Mouse (Mus musculus): ENCODE measurements at regions not wholly inside any gene's neighbourhood (a gene's known extent, or its start where the extent isn't known, plus 50 kb on each side); places are given as distances from the start of the nearest gene placed in this dataset.
"Not testable (repeated sequence)": the region's sequence is repeated elsewhere in the genome, so short reads cannot be mapped to it uniquely, and the experiment has no call there.

- Histone ChIP-seq H3K4me1 (ENCODE audit: control insufficient read depth, insufficient read depth, low read length) (no peaks in the 10 kb centered on the region), H3K27me3 (ENCODE audit: control insufficient read depth, insufficient read depth, low read length) (no peaks in the 10 kb centered on the region), H3K4me2 (replicated peaks; ENCODE audit: low read depth, low read length) (no peak overlapping the region), H3K9ac (replicated peaks; ENCODE audit: low read depth, low read length) (no peak overlapping the region), H3K4me3 (ENCODE audit: low read depth, low read length) (no peak overlapping the region), H3K9me3 (ENCODE audit: control insufficient read depth, low read depth, low read length) (no peaks in the 10 kb centered on the region), H3K36me3 (ENCODE audit: control insufficient read depth, insufficient read depth, low read length) (no peaks in the 10 kb centered on the region), H3K27ac (ENCODE audit: low read length) (no peak overlapping the region)
- no peak for ATAC-seq (ENCODE audit: insufficient number of reproducible peaks, insufficient read depth, low FRiP score, low read depth)
- 71% methylated on average over 1 of the region's 1 CpGs for WGBS
These were observed 581.6 kb upstream of the Pcdh17 start for GRCm38 (mm10) chr14:83861736-83862135.

DNA sequence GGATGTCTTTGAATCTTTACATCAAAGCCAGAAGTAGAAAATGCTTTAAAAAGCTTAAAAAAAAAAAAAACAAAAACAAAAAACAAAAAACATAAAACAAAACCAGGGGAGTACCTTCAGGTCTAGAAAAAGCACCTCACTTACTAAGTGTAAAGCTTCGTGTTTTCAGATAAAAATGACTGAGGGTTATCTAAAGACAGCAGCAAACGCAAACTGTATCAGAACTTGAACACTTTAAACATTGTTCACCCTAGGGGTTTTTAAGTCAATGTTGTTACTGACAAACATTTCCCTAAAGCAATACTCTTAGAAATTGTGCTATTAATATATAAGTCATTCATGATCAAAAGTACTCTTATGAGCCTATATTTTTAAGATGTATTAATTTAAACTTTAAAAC lies 580.7 kb upstream of the Pcdh17 start:
- no peaks in the 10 kb centered on the region for H3K9me3 ChIP-seq (ENCODE audit: control insufficient read depth, low read depth, low read length)
- H3K4me3 ChIP-seq (ENCODE audit: low read depth, low read length) = no peak overlapping the region
- no peak overlapping the region for H3K9ac ChIP-seq (replicated peaks; ENCODE audit: low read depth, low read length)
- H3K36me3 ChIP-seq (ENCODE audit: control insufficient read depth, insufficient read depth, low read length) = no peaks in the 10 kb centered on the region
- no peaks in the 10 kb centered on the region for H3K4me1 ChIP-seq (ENCODE audit: control insufficient read depth, insufficient read depth, low read length)
- ATAC-seq (ENCODE audit: insufficient number of reproducible peaks, insufficient read depth, low FRiP score, low read depth) = no peak
- H3K27me3 ChIP-seq (ENCODE audit: control insufficient read depth, insufficient read depth, low read length) = no peaks in the 10 kb centered on the region
- WGBS = 73% methylated on average over 2 of the region's 2 CpGs
- no peak overlapping the region for H3K4me2 ChIP-seq (replicated peaks; ENCODE audit: low read depth, low read length)
- H3K27ac ChIP-seq (ENCODE audit: low read length) = no peak overlapping the region

GRCm38 (mm10) chr14:83886393-83886792 lies 557.0 kb upstream of the Pcdh17 start:
- H3K9ac ChIP-seq (replicated peaks; ENCODE audit: low read depth, low read length) = no peak overlapping the region
- WGBS = 70% methylated on average over 2 of the region's 2 CpGs
- no peaks in the 10 kb centered on the region for H3K36me3 ChIP-seq (ENCODE audit: control insufficient read depth, insufficient read depth, low read length)
- no peak overlapping the region for H3K27ac ChIP-seq (ENCODE audit: low read length)
- H3K9me3 ChIP-seq (ENCODE audit: control insufficient read depth, low read depth, low read length) = no peaks in the 10 kb centered on the region
- H3K4me1 ChIP-seq (ENCODE audit: control insufficient read depth, insufficient read depth, low read length) = no peaks in the 10 kb centered on the region
- H3K4me3 ChIP-seq (ENCODE audit: low read depth, low read length) = no peak overlapping the region
- no peaks in the 10 kb centered on the region for H3K27me3 ChIP-seq (ENCODE audit: control insufficient read depth, insufficient read depth, low read length)
- no peak overlapping the region for H3K4me2 ChIP-seq (replicated peaks; ENCODE audit: low read depth, low read length)
- ATAC-seq (ENCODE audit: insufficient number of reproducible peaks, insufficient read depth, low FRiP score, low read depth) = no peak

DNA sequence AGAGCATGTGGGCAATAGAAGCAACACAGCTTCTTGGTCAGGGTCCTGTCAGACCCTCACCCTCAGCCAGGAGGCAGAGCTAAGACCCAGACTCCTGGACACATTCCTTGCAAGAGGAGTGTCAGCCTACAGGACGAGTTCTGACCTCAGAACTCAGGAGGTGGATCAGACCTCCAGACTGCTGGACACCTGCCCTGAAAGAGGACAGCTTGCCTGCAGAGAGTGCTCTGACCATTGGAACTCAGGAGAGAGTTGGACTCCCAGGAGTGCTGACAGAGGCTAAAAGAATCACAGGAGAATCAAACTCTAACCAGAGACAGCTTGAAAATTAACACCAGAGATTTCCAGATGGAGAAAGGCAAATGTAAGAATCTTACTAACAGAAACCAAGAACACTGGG lies 542.7 kb upstream of the Pcdh17 start:
- not testable (repeated sequence) for H3K4me3 ChIP-seq (ENCODE audit: low read depth, low read length); H3K27ac ChIP-seq (ENCODE audit: low read length); H3K4me2 ChIP-seq (replicated peaks; ENCODE audit: low read depth, low read length); H3K27me3 ChIP-seq (ENCODE audit: control insufficient read depth, insufficient read depth, low read length); H3K4me1 ChIP-seq (ENCODE audit: control insufficient read depth, insufficient read depth, low read length); H3K9ac ChIP-seq (replicated peaks; ENCODE audit: low read depth, low read length); ATAC-seq (ENCODE audit: insufficient number of reproducible peaks, insufficient read depth, low FRiP score, low read depth); H3K36me3 ChIP-seq (ENCODE audit: control insufficient read depth, insufficient read depth, low read length); H3K9me3 ChIP-seq (ENCODE audit: control insufficient read depth, low read depth, low read length)
- WGBS = 53% methylated on average over 1 of the region's 1 CpGs

DNA sequence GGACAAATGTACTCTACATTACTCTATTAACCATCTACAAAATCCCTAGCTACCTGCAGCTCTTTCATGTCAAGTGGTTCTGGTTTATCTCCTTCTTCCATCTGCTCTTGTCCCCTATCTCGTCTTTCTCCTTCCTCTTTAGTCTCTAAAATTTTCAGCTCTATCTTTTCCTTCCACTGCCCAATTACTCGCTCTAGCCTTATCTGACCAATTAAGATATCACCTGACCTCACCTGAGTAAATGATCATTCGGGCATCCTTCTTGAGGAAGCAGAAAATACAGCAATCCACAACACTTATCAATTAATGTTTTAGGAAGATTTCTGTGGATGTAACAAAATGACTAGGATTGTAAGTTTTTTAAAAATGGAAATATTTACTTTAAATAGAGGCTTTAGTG lies 500.3 kb upstream of the Pcdh17 start:
- H3K27me3 ChIP-seq (ENCODE audit: control insufficient read depth, insufficient read depth, low read length) = no peaks in the 10 kb centered on the region
- H3K36me3 ChIP-seq (ENCODE audit: control insufficient read depth, insufficient read depth, low read length) = no peaks in the 10 kb centered on the region
- H3K4me1 ChIP-seq (ENCODE audit: control insufficient read depth, insufficient read depth, low read length) = no peaks in the 10 kb centered on the region
- no peak overlapping the region for H3K4me2 ChIP-seq (replicated peaks; ENCODE audit: low read depth, low read length)
- H3K9ac ChIP-seq (replicated peaks; ENCODE audit: low read depth, low read length) = no peak overlapping the region
- no peak overlapping the region for H3K27ac ChIP-seq (ENCODE audit: low read length)
- ATAC-seq (ENCODE audit: insufficient number of reproducible peaks, insufficient read depth, low FRiP score, low read depth) = no peak
- H3K4me3 ChIP-seq (ENCODE audit: low read depth, low read length) = no peak overlapping the region
- 71% methylated on average over 3 of the region's 3 CpGs for WGBS
- no peaks in the 10 kb centered on the region for H3K9me3 ChIP-seq (ENCODE audit: control insufficient read depth, low read depth, low read length)

GRCm38 (mm10) chr14:83944176-83944575 lies 499.2 kb upstream of the Pcdh17 start:
- ATAC-seq (ENCODE audit: insufficient number of reproducible peaks, insufficient read depth, low FRiP score, low read depth) = no peak
- Histone ChIP-seq H3K4me2 (replicated peaks; ENCODE audit: low read depth, low read length) (no peak overlapping the region), H3K9ac (replicated peaks; ENCODE audit: low read depth, low read length) (no peak overlapping the region), H3K27me3 (ENCODE audit: control insufficient read depth, insufficient read depth, low read length) (no peaks in the 10 kb centered on the region), H3K27ac (ENCODE audit: low read length) (no peak overlapping the region), H3K36me3 (ENCODE audit: control insufficient read depth, insufficient read depth, low read length) (no peaks in the 10 kb centered on the region), H3K9me3 (ENCODE audit: control insufficient read depth, low read depth, low read length) (no peaks in the 10 kb centered on the region), H3K4me1 (ENCODE audit: control insufficient read depth, insufficient read depth, low read length) (no peaks in the 10 kb centered on the region), H3K4me3 (ENCODE audit: low read depth, low read length) (no peak overlapping the region)
- 56% methylated on average over 3 of the region's 3 CpGs for WGBS

DNA sequence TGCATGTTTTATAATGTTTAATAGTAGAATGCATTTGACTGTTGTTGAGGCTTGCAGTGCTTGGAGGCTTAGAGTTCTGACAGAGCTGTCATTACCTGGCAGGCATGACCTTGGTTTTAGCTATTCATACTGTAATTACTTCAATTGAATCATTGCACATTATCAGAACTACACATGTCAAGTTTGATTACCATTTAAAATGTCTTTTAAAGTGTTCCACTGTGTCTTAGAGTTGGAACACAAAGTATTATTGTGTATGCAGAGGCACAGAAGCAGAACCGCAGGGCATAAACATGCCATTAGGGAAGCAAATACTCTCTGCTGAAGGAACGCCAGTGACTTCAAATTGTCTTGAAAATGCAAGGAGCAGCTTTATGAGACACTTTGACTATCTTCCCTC lies 493.7 kb upstream of the Pcdh17 start:
- Histone ChIP-seq H3K4me1 (ENCODE audit: control insufficient read depth, insufficient read depth, low read length) (no peaks in the 10 kb centered on the region), H3K9me3 (ENCODE audit: control insufficient read depth, low read depth, low read length) (no peaks in the 10 kb centered on the region), H3K27ac (ENCODE audit: low read length) (no peak overlapping the region), H3K9ac (replicated peaks; ENCODE audit: low read depth, low read length) (no peak overlapping the region), H3K4me3 (ENCODE audit: low read depth, low read length) (no peak overlapping the region), H3K27me3 (ENCODE audit: control insufficient read depth, insufficient read depth, low read length) (no peaks in the 10 kb centered on the region), H3K4me2 (replicated peaks; ENCODE audit: low read depth, low read length) (no peak overlapping the region), H3K36me3 (ENCODE audit: control insufficient read depth, insufficient read depth, low read length) (no peaks in the 10 kb centered on the region)
- 78% methylated on average over 2 of the region's 2 CpGs for WGBS
- ATAC-seq (ENCODE audit: insufficient number of reproducible peaks, insufficient read depth, low FRiP score, low read depth) = no peak

- peak; percentile 42; the same call in 1 of the 2 replicates for ATAC-seq (ENCODE audit: insufficient number of reproducible peaks, insufficient read depth, low FRiP score, low read depth)
- Histone ChIP-seq H3K27me3 (ENCODE audit: control insufficient read depth, insufficient read depth, low read length) (no peaks in the 10 kb centered on the region), H3K27ac (ENCODE audit: low read length) (no peak overlapping the region), H3K4me1 (ENCODE audit: control insufficient read depth, insufficient read depth, low read length) (no peaks in the 10 kb centered on the region), H3K4me3 (ENCODE audit: low read depth, low read length) (no peak overlapping the region), H3K9ac (replicated peaks; ENCODE audit: low read depth, low read length) (no peak overlapping the region), H3K36me3 (ENCODE audit: control insufficient read depth, insufficient read depth, low read length) (no peaks in the 10 kb centered on the region), H3K9me3 (ENCODE audit: control insufficient read depth, low read depth, low read length) (no peaks in the 10 kb centered on the region), H3K4me2 (replicated peaks; ENCODE audit: low read depth, low read length) (no peak overlapping the region)
- WGBS = 54% methylated on average over 3 of the region's 3 CpGs
These were observed 484.3 kb upstream of the Pcdh17 start for GRCm38 (mm10) chr14:83959111-83959510.

- no peaks in the 10 kb centered on the region for H3K4me1 ChIP-seq (ENCODE audit: control insufficient read depth, insufficient read depth, low read length)
- no peak overlapping the region for H3K4me2 ChIP-seq (replicated peaks; ENCODE audit: low read depth, low read length)
- no peaks in the 10 kb centered on the region for H3K27me3 ChIP-seq (ENCODE audit: control insufficient read depth, insufficient read depth, low read length)
- WGBS = 77% methylated on average over 3 of the region's 3 CpGs
- ATAC-seq (ENCODE audit: insufficient number of reproducible peaks, insufficient read depth, low FRiP score, low read depth) = no peak
- no peaks in the 10 kb centered on the region for H3K36me3 ChIP-seq (ENCODE audit: control insufficient read depth, insufficient read depth, low read length)
- H3K27ac ChIP-seq (ENCODE audit: low read length) = no peak overlapping the region
- H3K4me3 ChIP-seq (ENCODE audit: low read depth, low read length) = no peak overlapping the region
- no peaks in the 10 kb centered on the region for H3K9me3 ChIP-seq (ENCODE audit: control insufficient read depth, low read depth, low read length)
- no peak overlapping the region for H3K9ac ChIP-seq (replicated peaks; ENCODE audit: low read depth, low read length)
These were observed 459.8 kb upstream of the Pcdh17 start for GRCm38 (mm10) chr14:83983566-83983965.

Measured in stomach, embryonic 14.5 days (tissue).